Mouse (Mus musculus): ENCODE data around the gene Camkv. TPM values are rescaled to one million over a fixed set of nuclear protein-coding genes. Genes with fewer than 3 reads are reported as not detected.

Camkv gene
- total RNA-seq, 2 experiments from 2014 or later, result not detected

GRCm38 (mm10) chr9:107918884-107919283, 16.6 kb upstream of the Camkv start:
- no peak for DNase-seq (ENCODE audit: low spot score)
- intact Hi-C loops (cut with DNase I), result no loop called here

GRCm38 (mm10) chr9:107919441-107919840, 16.0 kb upstream of the Camkv start:
- no peak for DNase-seq (ENCODE audit: low spot score)
- intact Hi-C loops (cut with DNase I), result no loop called here

- intact Hi-C loops (cut with DNase I), result no loop called here
- no peak for DNase-seq (ENCODE audit: low spot score)
These were observed 12.5 kb upstream of the Camkv start for GRCm38 (mm10) chr9:107923021-107923420.

GRCm38 (mm10) chr9:107923956-107924355, 11.5 kb upstream of the Camkv start:
- DNase-seq (ENCODE audit: low spot score), result peak; percentile 46
- intact Hi-C loops (cut with DNase I), result no loop called here

- intact Hi-C loops (cut with DNase I), result no loop called here
- DNase-seq (ENCODE audit: low spot score), result no peak
These were observed 10.2 kb upstream of the Camkv start for GRCm38 (mm10) chr9:107925251-107925650.

- intact Hi-C loops (cut with DNase I), result no loop called here
- DNase-seq (ENCODE audit: low spot score), result no peak
These were observed 8.5 kb upstream of the Camkv start for GRCm38 (mm10) chr9:107926920-107927420.

GRCm38 (mm10) chr9:107927749-107928148, 7.7 kb upstream of the Camkv start:
- intact Hi-C loops (cut with DNase I), result no loop called here
- DNase-seq (ENCODE audit: low spot score), result no peak

GRCm38 (mm10) chr9:107928169-107928568, 7.3 kb upstream of the Camkv start, which contains the start of gene Actl11:
Gene Actl11, plus strand, starts transcription at chr9:107928469.
- no peak for DNase-seq (ENCODE audit: low spot score)
- intact Hi-C loops (cut with DNase I), result no loop called here

- DNase-seq (ENCODE audit: low spot score), result no peak
- intact Hi-C loops (cut with DNase I), result no loop called here
These were observed 3.3 kb upstream of the Camkv start for GRCm38 (mm10) chr9:107932221-107932620.

- intact Hi-C loops (cut with DNase I), result no loop called here
- no peak for DNase-seq (ENCODE audit: low spot score)
These were observed 1.3 kb upstream of the Camkv start for GRCm38 (mm10) chr9:107934146-107934545.

GRCm38 (mm10) chr9:107935790-107936214, 328 bp downstream of the Camkv start:
- intact Hi-C loops (cut with DNase I), result no loop called here
- no peak for DNase-seq (ENCODE audit: low spot score)

- no peak for DNase-seq (ENCODE audit: low spot score)
- intact Hi-C loops (cut with DNase I), result no loop called here
These were observed 845 bp downstream of the Camkv start for GRCm38 (mm10) chr9:107936215-107936822.

GRCm38 (mm10) chr9:107936831-107937230, 1.4 kb downstream of the Camkv start:
- DNase-seq (ENCODE audit: low spot score), result no peak
- intact Hi-C loops (cut with DNase I), result no loop called here

- DNase-seq (ENCODE audit: low spot score), result no peak
- intact Hi-C loops (cut with DNase I), result no loop called here
These were observed 12.0 kb downstream of the Camkv start for GRCm38 (mm10) chr9:107947241-107948194.

- no peak for DNase-seq (ENCODE audit: low spot score)
- intact Hi-C loops (cut with DNase I), result no loop called here
These were observed 13.9 kb downstream of the Camkv start for GRCm38 (mm10) chr9:107949184-107949921.

- intact Hi-C loops (cut with DNase I), result no loop called here
- DNase-seq (ENCODE audit: low spot score), result no peak
These were observed 14.4 kb downstream of the Camkv start, which contains the start of gene Traip for GRCm38 (mm10) chr9:107949922-107950235. Gene Traip, plus strand, starts transcription at chr9:107950136.

- DNase-seq (ENCODE audit: low spot score), result peak; percentile 82
- intact Hi-C loops (cut with DNase I), result no loop called here
These were observed 15.2 kb downstream of the Camkv start for GRCm38 (mm10) chr9:107950460-107951355.

- intact Hi-C loops (cut with DNase I), result no loop called here
- DNase-seq (ENCODE audit: low spot score), result no peak
These were observed 20.3 kb downstream of the Camkv start for GRCm38 (mm10) chr9:107955613-107956289.

GRCm38 (mm10) chr9:107957141-107957540, 21.7 kb downstream of the Camkv start:
- intact Hi-C loops (cut with DNase I), result no loop called here
- DNase-seq (ENCODE audit: low spot score), result no peak

Data from heart, postnatal 25 days (tissue).